Mouse (Mus musculus): Measurements from ENCODE around the gene Pml. TPM values are rescaled to one million over a fixed set of nuclear protein-coding genes. Genes with fewer than 3 reads are reported as not detected.
"Not testable (repeated sequence)": the region's sequence is repeated elsewhere in the genome, so short reads cannot be mapped to it uniquely, and the experiment has no call there.

Pml gene
- total and polyA plus RNA-seq, 2 experiments from 2014 or later = 3.4 to 3.7 TPM

GRCm38 (mm10) chr9:58265368-58265767, 15.8 kb upstream of the Pml start:
- no peak for ATAC-seq
- peaks cover 22% of the 10 kb centered on the region for H3K36me3 ChIP-seq (ENCODE audit: insufficient read depth)
- H3K27me3 ChIP-seq (ENCODE audit: insufficient read depth, low read length) = no peaks in the 10 kb centered on the region
- no peak overlapping the region for H3K9ac ChIP-seq
- H3K27ac ChIP-seq (ENCODE audit: low read depth, low read length) = no peak overlapping the region
- H3K9me3 ChIP-seq (ENCODE audit: low read length) = no peaks in the 10 kb centered on the region
- no peak for TF ChIP-seq CTCF (IDR thresholded peaks at IDR 0.05; ENCODE audit: low read depth)
- 80% methylated on average over 3 of the region's 3 CpGs for WGBS
- no peaks in the 10 kb centered on the region for H3K4me1 ChIP-seq (ENCODE audit: insufficient read depth)
- H3K4me3 ChIP-seq (ENCODE audit: low read depth, low read length) = no peak overlapping the region
- DNase-seq = no peak
- H3K4me2 ChIP-seq (ENCODE audit: low read depth) = no peak overlapping the region

GRCm38 (mm10) chr9:58262507-58262906, 12.9 kb upstream of the Pml start:
- Histone ChIP-seq H3K4me1 (ENCODE audit: insufficient read depth) (no peaks in the 10 kb centered on the region), H3K27me3 (ENCODE audit: insufficient read depth, low read length) (no peaks in the 10 kb centered on the region), H3K27ac (ENCODE audit: low read depth, low read length) (no peak overlapping the region), H3K36me3 (ENCODE audit: insufficient read depth) (peaks cover 46% of the 10 kb centered on the region), H3K9me3 (ENCODE audit: low read length) (no peaks in the 10 kb centered on the region), H3K4me2 (ENCODE audit: low read depth) (no peak overlapping the region), H3K9ac (no peak overlapping the region), H3K4me3 (ENCODE audit: low read depth, low read length) (no peak overlapping the region)
- no peak for TF ChIP-seq CTCF (IDR thresholded peaks at IDR 0.05; ENCODE audit: low read depth)
- DNase-seq (no peak), ATAC-seq (no peak)
- 93% methylated on average over 5 of the region's 5 CpGs for WGBS

GRCm38 (mm10) chr9:58255704-58256685, 6.4 kb upstream of the Pml start:
- no peak for TF ChIP-seq CTCF (IDR thresholded peaks at IDR 0.05; ENCODE audit: low read depth)
- no peak overlapping the region for H3K27ac ChIP-seq (ENCODE audit: low read depth, low read length)
- H3K4me2 ChIP-seq (ENCODE audit: low read depth) = no peak overlapping the region
- no peak overlapping the region for H3K9ac ChIP-seq
- ATAC-seq (no peak), DNase-seq (no peak)
- WGBS = 91% methylated on average over 10 of the region's 10 CpGs
- H3K4me1 ChIP-seq (ENCODE audit: insufficient read depth) = 0 out of 2 replicates have a peak, but pooled peaks cover 3% of the 10 kb centered on the region
- H3K27me3 ChIP-seq (ENCODE audit: insufficient read depth, low read length) = no peaks in the 10 kb centered on the region
- no peak overlapping the region for H3K4me3 ChIP-seq (ENCODE audit: low read depth, low read length)
- peaks cover 48% of the 10 kb centered on the region for H3K36me3 ChIP-seq (ENCODE audit: insufficient read depth)
- H3K9me3 ChIP-seq (ENCODE audit: low read length) = no peaks in the 10 kb centered on the region

DNA sequence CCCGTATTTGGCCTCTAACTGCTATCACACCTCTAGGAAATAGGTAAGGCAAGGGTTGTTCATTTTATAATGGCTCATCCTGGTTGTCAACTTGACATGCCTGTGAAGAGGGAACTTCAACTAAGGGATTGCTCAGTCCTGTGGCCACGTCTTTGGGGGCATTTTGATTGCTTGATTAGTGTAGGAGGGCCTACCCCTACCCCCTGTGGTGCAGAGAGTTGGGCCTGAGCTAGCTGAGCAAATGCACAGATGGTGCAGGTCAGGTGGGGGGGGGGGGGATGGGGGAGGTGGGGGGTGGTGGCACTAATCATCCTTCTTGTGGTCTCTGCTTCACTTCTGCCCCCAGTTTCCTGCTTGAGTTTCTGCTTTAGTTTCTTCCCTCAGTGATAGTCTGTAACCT, 5.5 kb upstream of the Pml start:
- no peak for DNase-seq
- H3K4me3 ChIP-seq (ENCODE audit: low read depth, low read length) = no peak overlapping the region
- no peak for TF ChIP-seq CTCF (IDR thresholded peaks at IDR 0.05; ENCODE audit: low read depth)
- no peak for ATAC-seq
- no peak overlapping the region for H3K27ac ChIP-seq (ENCODE audit: low read depth, low read length)
- 0 out of 2 replicates have a peak, but pooled peaks cover 3% of the 10 kb centered on the region for H3K4me1 ChIP-seq (ENCODE audit: insufficient read depth)
- H3K27me3 ChIP-seq (ENCODE audit: insufficient read depth, low read length) = no peaks in the 10 kb centered on the region
- 54% methylated on average over 2 of the region's 2 CpGs for WGBS
- no peak overlapping the region for H3K9ac ChIP-seq
- no peak overlapping the region for H3K4me2 ChIP-seq (ENCODE audit: low read depth)
- H3K36me3 ChIP-seq (ENCODE audit: insufficient read depth) = peaks cover 41% of the 10 kb centered on the region
- H3K9me3 ChIP-seq (ENCODE audit: low read length) = no peaks in the 10 kb centered on the region

DNA sequence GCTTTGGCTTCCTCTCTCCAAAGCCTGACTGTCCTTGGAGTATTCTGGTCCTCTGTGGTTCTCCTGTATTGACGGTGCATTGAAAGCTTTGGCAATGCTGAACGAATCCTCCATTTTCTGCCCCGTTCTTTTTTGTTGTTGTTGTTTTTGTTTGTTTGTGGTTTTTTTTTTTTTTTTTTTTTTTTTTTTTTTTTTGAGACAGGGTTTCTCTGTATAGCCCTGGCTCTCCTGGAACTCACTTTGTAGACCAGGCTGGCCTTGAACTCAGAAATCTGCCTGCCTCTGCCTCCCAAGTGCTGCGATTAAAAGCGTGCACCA, 4.2 kb upstream of the Pml start:
- H3K27ac ChIP-seq (ENCODE audit: low read depth, low read length) = peak overlapping the region; percentile 76
- peak overlapping the region; percentile 86 for H3K9ac ChIP-seq
- WGBS = 71% methylated on average over 5 of the region's 5 CpGs
- H3K9me3 ChIP-seq (ENCODE audit: low read length); H3K4me1 ChIP-seq (ENCODE audit: insufficient read depth); ATAC-seq; DNase-seq; H3K27me3 ChIP-seq (ENCODE audit: insufficient read depth, low read length): not testable (repeated sequence)
- H3K36me3 ChIP-seq (ENCODE audit: insufficient read depth) = peaks cover 30% of the 10 kb centered on the region
- H3K4me2 ChIP-seq (ENCODE audit: low read depth) = peak overlapping the region; percentile 75
- H3K4me3 ChIP-seq (ENCODE audit: low read depth, low read length) = peak overlapping the region; percentile 82

DNA sequence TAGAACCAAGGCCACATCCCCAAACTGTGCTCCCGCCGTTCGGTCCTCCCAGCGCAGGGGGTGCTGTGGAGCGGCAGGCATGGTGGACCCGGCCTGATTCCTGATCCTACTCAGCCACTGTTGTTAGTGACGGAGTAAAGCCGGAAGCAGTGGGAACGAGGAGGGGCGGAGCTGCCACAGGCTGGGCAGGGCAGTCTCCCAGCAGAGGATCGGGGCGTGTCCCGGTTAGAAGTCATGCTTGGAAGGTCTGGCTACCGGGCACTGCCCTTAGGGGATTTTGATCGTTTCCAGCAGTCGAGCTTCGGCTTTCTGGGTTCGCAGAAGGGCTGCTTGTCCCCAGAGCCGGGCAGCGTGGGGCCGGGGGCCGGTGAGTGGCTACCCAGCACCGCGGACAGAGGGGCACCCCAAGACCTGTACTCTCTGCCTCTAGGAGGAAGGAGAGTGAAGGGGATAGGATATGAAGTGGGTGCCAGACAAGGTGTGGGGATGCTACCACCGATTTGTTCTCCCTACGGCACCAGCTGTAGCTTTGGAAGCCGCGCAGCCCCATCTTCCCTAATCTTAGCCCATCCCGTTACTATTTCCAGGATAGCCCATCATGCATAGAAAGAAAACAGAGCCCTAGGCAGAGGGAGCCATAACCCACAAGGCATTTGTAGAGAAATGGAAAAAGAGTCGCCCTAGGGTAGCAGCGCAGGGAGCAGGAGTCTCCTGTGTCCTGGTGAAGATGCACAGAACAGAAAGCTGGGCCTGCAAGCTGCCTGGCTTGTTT, 3.6 kb upstream of the Pml start, which contains the start of gene Stoml1:
Stoml1 (plus strand) TSS at position 132 of the 772 bp plus-strand sequence.
- H3K4me2 ChIP-seq (ENCODE audit: low read depth) = peak within 1 kb of the TSS; percentile 75
- DNase-seq (peak; percentile 93), ATAC-seq (peak; percentile 99)
- 0 out of 2 replicates have a peak, but pooled peaks cover 3% of the 10 kb centered on the region for H3K4me1 ChIP-seq (ENCODE audit: insufficient read depth)
- H3K36me3 ChIP-seq (ENCODE audit: insufficient read depth) = peaks cover 27% of the 10 kb centered on the region
- peak within 1 kb of the TSS; percentile 86 for H3K9ac ChIP-seq
- WGBS = 2% methylated on average over 31 of the region's 31 CpGs
- H3K4me3 ChIP-seq (ENCODE audit: low read depth, low read length) = peak within 1 kb of the TSS; percentile 82
- no peaks in the 10 kb centered on the region for H3K9me3 ChIP-seq (ENCODE audit: low read length)
- peak within 1 kb of the TSS; percentile 76 for H3K27ac ChIP-seq (ENCODE audit: low read depth, low read length)
- peak; percentile 97 for TF ChIP-seq CTCF (IDR thresholded peaks at IDR 0.05; ENCODE audit: low read depth)
- H3K27me3 ChIP-seq (ENCODE audit: insufficient read depth, low read length) = no peaks in the 10 kb centered on the region

- H3K9ac ChIP-seq; H3K4me1 ChIP-seq (ENCODE audit: insufficient read depth); H3K4me3 ChIP-seq (ENCODE audit: low read depth, low read length); DNase-seq; H3K36me3 ChIP-seq (ENCODE audit: insufficient read depth); H3K4me2 ChIP-seq (ENCODE audit: low read depth); H3K9me3 ChIP-seq (ENCODE audit: low read length); ATAC-seq; H3K27ac ChIP-seq (ENCODE audit: low read depth, low read length); H3K27me3 ChIP-seq (ENCODE audit: insufficient read depth, low read length): not testable (repeated sequence)
- WGBS = 91% methylated on average over 1 of the region's 1 CpGs
Observed at GRCm38 (mm10) chr9:58250730-58251129, 1.1 kb upstream of the Pml start.

Data from forebrain, postnatal 0 days (tissue).